Mouse (Mus musculus): ENCODE measurements around the gene Kif4. TPM values are rescaled to one million over a fixed set of nuclear protein-coding genes. Genes with fewer than 3 reads are reported as not detected.
A peak's percentile ranks its signal among the peaks of the same experiment; 100 is the strongest.

The Kif4 gene
- polyA plus RNA-seq, 1 experiment, result 1.2 TPM

DNA sequence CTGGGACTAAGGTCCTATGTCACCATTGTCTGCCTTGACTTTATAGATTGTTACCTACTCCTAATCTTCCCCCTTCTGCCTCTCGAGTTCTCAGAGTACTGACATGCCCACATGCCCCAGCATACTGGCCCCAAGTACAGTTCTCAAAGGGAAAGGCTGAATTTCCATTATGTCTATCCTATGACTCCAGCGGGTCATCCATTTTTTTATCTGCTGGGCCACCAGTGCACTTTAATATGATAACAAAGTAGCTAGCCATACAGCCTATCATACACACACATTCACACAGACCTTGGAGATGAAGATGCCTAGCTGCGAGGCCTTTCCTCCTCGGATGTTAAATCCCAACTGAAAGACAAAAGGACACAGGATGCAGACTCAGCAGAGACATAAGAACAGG lies 1.3 kb upstream of the Kif4 start:
- Histone ChIP-seq H3K27me3 (ENCODE audit: control insufficient read depth, insufficient read depth, low read length) (no peaks in the 10 kb centered on the region), H3K4me3 (ENCODE audit: low read depth, low read length) (no peak overlapping the region), H3K36me3 (ENCODE audit: control insufficient read depth, insufficient read depth, low read length) (peaks cover 10% of the 10 kb centered on the region), H3K4me1 (ENCODE audit: control insufficient read depth, insufficient read depth, insufficient read length, low read length) (no peaks in the 10 kb centered on the region), H3K27ac (ENCODE audit: insufficient read depth, low read depth, low read length) (no peak overlapping the region)
- TF ChIP-seq POLR2A (IDR thresholded peaks at IDR 0.05; ENCODE audit: low read depth, low read length) (no peak), CTCF (IDR thresholded peaks at IDR 0.05; ENCODE audit: extremely low read depth, insufficient read length, insufficient replicate concordance, low read depth, low read length) (no peak)
- 94% methylated on average over 4 of the region's 4 CpGs for WGBS

GRCm38 (mm10) chrX:100625146-100625545 lies 391 bp upstream of the Kif4 start:
- Histone ChIP-seq H3K4me1 (ENCODE audit: control insufficient read depth, insufficient read depth, insufficient read length, low read length) (peaks cover 3% of the 10 kb centered on the region; the same call in 1 of the 2 replicates), H3K27ac (ENCODE audit: insufficient read depth, low read depth, low read length) (no peak overlapping the region), H3K27me3 (ENCODE audit: control insufficient read depth, insufficient read depth, low read length) (no peaks in the 10 kb centered on the region), H3K36me3 (ENCODE audit: control insufficient read depth, insufficient read depth, low read length) (peaks cover 10% of the 10 kb centered on the region), H3K4me3 (ENCODE audit: low read depth, low read length) (peak overlapping the region; percentile 40)
- TF ChIP-seq POLR2A (IDR thresholded peaks at IDR 0.05; ENCODE audit: low read depth, low read length), result no peak
- WGBS, result 25% methylated on average over 7 of the region's 7 CpGs

- Histone ChIP-seq H3K36me3 (ENCODE audit: control insufficient read depth, insufficient read depth, low read length) (peaks cover 10% of the 10 kb centered on the region), H3K27ac (ENCODE audit: insufficient read depth, low read depth, low read length) (peak within 1 kb of the TSS; percentile 74), H3K4me3 (ENCODE audit: low read depth, low read length) (peak within 1 kb of the TSS; percentile 95), H3K27me3 (ENCODE audit: control insufficient read depth, insufficient read depth, low read length) (no peaks in the 10 kb centered on the region), H3K4me1 (ENCODE audit: control insufficient read depth, insufficient read depth, insufficient read length, low read length) (peaks cover 3% of the 10 kb centered on the region; the same call in 1 of the 2 replicates)
- no peak for TF ChIP-seq CTCF (IDR thresholded peaks at IDR 0.05; ENCODE audit: extremely low read depth, insufficient read length, insufficient replicate concordance, low read depth, low read length)
- TF ChIP-seq POLR2A (IDR thresholded peaks at IDR 0.05; ENCODE audit: low read depth, low read length), result no peak
- WGBS, result 10% methylated on average over 62 of the region's 62 CpGs
These were observed 561 bp downstream of the Kif4 start, which contains the start of gene Pdzd11 for GRCm38 (mm10) chrX:100625802-100626793. TSS of gene Pdzd11 (minus strand) at chrX:100626568.

GRCm38 (mm10) chrX:100629076-100629475 lies 3.5 kb downstream of the Kif4 start:
- H3K27ac ChIP-seq (ENCODE audit: insufficient read depth, low read depth, low read length), result peak overlapping the region; percentile 71; the same call in 1 of the 2 replicates
- H3K4me3 ChIP-seq (ENCODE audit: low read depth, low read length), result no peak overlapping the region
- TF ChIP-seq CTCF (IDR thresholded peaks at IDR 0.05; ENCODE audit: extremely low read depth, insufficient read length, insufficient replicate concordance, low read depth, low read length) (no peak), POLR2A (IDR thresholded peaks at IDR 0.05; ENCODE audit: low read depth, low read length) (no peak)
- H3K36me3 ChIP-seq (ENCODE audit: control insufficient read depth, insufficient read depth, low read length), result peaks cover 2% of the 10 kb centered on the region; the same call in 1 of the 2 replicates
- 58% methylated on average over 2 of the region's 2 CpGs for WGBS
- peaks cover 3% of the 10 kb centered on the region; the same call in 1 of the 2 replicates for H3K4me1 ChIP-seq (ENCODE audit: control insufficient read depth, insufficient read depth, insufficient read length, low read length)
- H3K27me3 ChIP-seq (ENCODE audit: control insufficient read depth, insufficient read depth, low read length), result no peaks in the 10 kb centered on the region

DNA sequence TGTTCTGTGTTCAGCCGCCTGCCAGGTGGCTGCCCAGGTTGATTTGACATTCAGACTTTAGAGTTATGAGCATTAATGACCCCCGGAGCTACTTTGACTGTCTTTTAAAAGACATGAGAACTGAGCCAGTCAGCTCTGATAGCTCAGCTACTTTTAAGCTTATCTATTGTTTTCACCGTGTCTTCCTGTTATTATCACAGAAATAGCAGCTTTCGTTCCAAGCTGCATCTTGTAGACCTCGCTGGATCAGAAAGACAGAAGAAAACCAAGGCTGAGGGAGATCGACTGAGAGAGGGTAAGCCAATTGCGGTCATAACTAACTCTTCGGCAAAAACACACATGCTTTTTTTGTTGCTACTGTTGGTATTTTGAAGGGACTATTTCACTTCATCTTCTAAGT lies 12.9 kb downstream of the Kif4 start:
- 90% methylated on average over 8 of the region's 8 CpGs for WGBS

GRCm38 (mm10) chrX:100652848-100653247 lies 27.3 kb downstream of the Kif4 start:
- TF ChIP-seq POLR2A (IDR thresholded peaks at IDR 0.05; ENCODE audit: low read depth, low read length) (no peak), CTCF (IDR thresholded peaks at IDR 0.05; ENCODE audit: extremely low read depth, insufficient read length, insufficient replicate concordance, low read depth, low read length) (0 out of 2 replicates have a peak, but pooled peaks have one; percentile 10)
- Histone ChIP-seq H3K4me3 (ENCODE audit: low read depth, low read length) (no peak overlapping the region), H3K27ac (ENCODE audit: insufficient read depth, low read depth, low read length) (no peak overlapping the region), H3K36me3 (ENCODE audit: control insufficient read depth, insufficient read depth, low read length) (no peaks in the 10 kb centered on the region), H3K4me1 (ENCODE audit: control insufficient read depth, insufficient read depth, insufficient read length, low read length) (no peaks in the 10 kb centered on the region), H3K27me3 (ENCODE audit: control insufficient read depth, insufficient read depth, low read length) (no peaks in the 10 kb centered on the region)

More for the DNA sequence above, 12.9 kb downstream of the Kif4 start:
- no peak overlapping the region for H3K27ac ChIP-seq (ENCODE audit: insufficient read depth, low read depth, low read length)
- no peak overlapping the region for H3K4me3 ChIP-seq (ENCODE audit: low read depth, low read length)
- no peaks in the 10 kb centered on the region for H3K27me3 ChIP-seq (ENCODE audit: control insufficient read depth, insufficient read depth, low read length)
- TF ChIP-seq POLR2A (IDR thresholded peaks at IDR 0.05; ENCODE audit: low read depth, low read length), result no peak
- no peak for TF ChIP-seq CTCF (IDR thresholded peaks at IDR 0.05; ENCODE audit: extremely low read depth, insufficient read length, insufficient replicate concordance, low read depth, low read length)
- H3K36me3 ChIP-seq (ENCODE audit: control insufficient read depth, insufficient read depth, low read length), result no peaks in the 10 kb centered on the region
- H3K4me1 ChIP-seq (ENCODE audit: control insufficient read depth, insufficient read depth, insufficient read length, low read length), result no peaks in the 10 kb centered on the region

GRCm38 (mm10) chrX:100664825-100665224 lies 39.3 kb downstream of the Kif4 start:
- TF ChIP-seq CTCF (IDR thresholded peaks at IDR 0.05; ENCODE audit: extremely low read depth, insufficient read length, insufficient replicate concordance, low read depth, low read length) (no peak), POLR2A (IDR thresholded peaks at IDR 0.05; ENCODE audit: low read depth, low read length) (no peak)
- no peaks in the 10 kb centered on the region for H3K4me1 ChIP-seq (ENCODE audit: control insufficient read depth, insufficient read depth, insufficient read length, low read length)
- no peak overlapping the region for H3K27ac ChIP-seq (ENCODE audit: insufficient read depth, low read depth, low read length)
- H3K4me3 ChIP-seq (ENCODE audit: low read depth, low read length), result no peak overlapping the region
- no peaks in the 10 kb centered on the region for H3K36me3 ChIP-seq (ENCODE audit: control insufficient read depth, insufficient read depth, low read length)
- H3K27me3 ChIP-seq (ENCODE audit: control insufficient read depth, insufficient read depth, low read length), result no peaks in the 10 kb centered on the region
- WGBS, result 43% methylated on average over 2 of the region's 2 CpGs

Measured in small intestine, adult 2 months (tissue).